Mouse (Mus musculus) E14TG2a.4 (cell line): ENCODE measurements at regions not wholly inside any gene's neighbourhood (a gene's known extent, or its start where the extent isn't known, plus 50 kb on each side); places are given as distances from the start of the nearest gene placed in this dataset.

Experiments
- CTCF ChIP-seq: conservative IDR thresholded peaks from 2 replicates; pipeline ENCODE4 v1.5.1; 2014; ENCODE audit warnings: low read length
- POU5F1 ChIP-seq: IDR thresholded peaks from 2 replicates; pipeline ENCODE4 v1.6.1; 2014; ENCODE audit warnings: low read length, borderline replicate concordance

- no peak for TF ChIP-seq CTCF
- peak; percentile 82; the same call in 1 of the 2 replicates for TF ChIP-seq POU5F1
Measured at GRCm38 (mm10) chr4:153854084-153854747, 102.8 kb upstream of the A430005L14Rik start.
